Mouse (Mus musculus): ENCODE data around the gene Clec2g.
"Not testable (repeated sequence)": the region's sequence is repeated elsewhere in the genome, so short reads cannot be mapped to it uniquely, and the experiment has no call there.

Gene Clec2g

DNA sequence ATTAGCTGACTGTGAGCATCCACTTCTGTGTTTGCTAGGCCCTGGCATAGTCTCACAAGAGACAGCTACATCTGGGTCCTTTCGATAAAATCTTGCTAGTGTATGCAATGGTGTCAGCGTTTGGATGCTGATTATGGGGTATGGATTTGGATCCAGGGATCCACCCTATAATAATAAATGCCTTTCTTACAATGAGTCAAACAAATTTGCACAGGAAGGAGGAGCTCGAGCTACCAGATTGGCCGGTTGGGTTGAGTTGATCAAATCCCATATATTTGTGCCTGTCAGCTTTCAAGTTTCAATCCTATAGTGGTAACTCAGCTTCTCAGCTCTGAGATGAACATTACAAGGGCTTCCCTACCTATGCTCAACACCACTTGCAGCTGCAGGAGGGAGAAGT is at the start of gene Clec2g:
Gene Clec2g (plus strand): TSS at position 301 of the 400 bp plus-strand sequence.
- DNase-seq (ENCODE audit: low spot score in 2 of 2) = not testable (repeated sequence)

DNA sequence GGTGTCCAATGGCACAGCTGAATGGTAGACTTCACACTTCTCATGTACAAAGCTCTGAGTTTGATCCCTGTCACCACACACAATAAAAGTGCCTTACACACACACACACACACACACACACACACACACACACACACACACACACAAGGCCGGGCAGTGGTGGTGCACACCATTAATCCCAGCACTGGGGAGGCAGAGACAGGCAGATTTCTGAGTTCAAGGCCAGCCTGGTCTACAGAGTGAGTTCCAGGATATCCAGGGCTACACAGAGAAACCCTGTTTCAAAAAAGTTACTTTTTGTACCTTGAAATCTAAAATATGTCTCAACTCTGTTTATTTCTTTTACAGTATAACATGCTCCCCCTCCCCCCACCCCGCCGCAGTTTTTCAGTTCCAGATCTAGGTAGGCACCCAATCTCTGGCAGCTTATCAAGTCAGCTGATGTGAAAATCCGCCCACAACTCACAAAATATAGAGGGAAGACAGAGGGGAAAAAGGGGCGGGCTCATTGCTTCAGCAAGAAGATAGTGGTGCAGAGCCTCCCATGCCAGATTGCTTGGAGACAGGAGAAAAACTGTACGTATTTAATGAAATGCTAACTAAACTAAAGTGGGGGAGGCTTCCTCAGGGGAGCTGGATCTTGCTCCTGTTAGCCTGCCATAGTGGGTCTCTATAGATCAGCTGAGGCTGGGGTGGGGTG is 46.9 kb upstream of the Clec2g start, which contains the start of gene Clec2i:
Gene Clec2i (plus strand): TSS at position 498 of the 700 bp plus-strand sequence.
- DNase-seq (ENCODE audit: low spot score in 2 of 2) = peak in 1 of 2 experiments; percentile 17

DNA sequence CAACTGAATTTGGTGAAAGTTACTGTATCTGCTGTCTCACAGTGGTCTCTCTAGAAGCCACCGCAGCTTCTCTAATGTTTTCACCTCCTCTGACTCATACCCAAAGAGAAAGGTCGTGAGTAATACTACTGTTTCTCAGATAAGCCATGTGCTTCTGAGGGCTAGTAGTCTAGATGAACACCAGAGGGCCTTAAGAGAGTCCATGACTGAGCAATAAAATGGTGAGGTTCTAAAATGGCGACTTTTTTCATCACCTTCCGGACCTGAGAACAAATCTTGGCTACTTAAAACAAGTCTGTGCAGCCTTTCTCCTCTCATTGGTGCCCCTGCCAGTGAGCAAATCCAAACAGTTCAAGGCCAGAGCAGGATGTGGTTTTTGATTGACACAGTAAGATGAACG is 45.3 kb upstream of the Clec2g start:
- DNase-seq (ENCODE audit: low spot score in 2 of 2) = no peak

DNA sequence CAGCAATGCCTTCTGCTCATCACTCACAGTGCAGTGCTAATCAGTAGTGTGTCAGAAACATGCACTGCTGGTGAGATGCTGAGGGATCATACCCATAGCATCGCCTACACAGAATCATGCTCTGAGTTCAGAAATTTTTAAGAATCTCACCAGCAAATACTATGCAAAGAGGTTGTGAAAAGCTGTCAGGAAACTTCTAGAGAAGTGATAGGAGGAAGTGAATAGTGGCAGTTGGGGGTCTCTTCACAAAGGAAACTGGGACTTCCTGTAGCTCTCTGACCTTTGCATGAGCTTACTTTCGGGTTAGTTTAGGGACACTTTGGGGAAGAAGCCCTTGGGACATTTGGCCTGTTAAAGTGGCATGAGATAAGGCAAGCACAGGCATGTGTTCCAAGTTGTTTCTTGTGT is 43.2 kb upstream of the Clec2g start, which contains the start of gene BC035044:
Gene BC035044 (minus strand): TSS at position 179 of the 408 bp plus-strand sequence.
- peak in 1 of 2 experiments; percentile 22 for DNase-seq (ENCODE audit: low spot score in 2 of 2)

DNA sequence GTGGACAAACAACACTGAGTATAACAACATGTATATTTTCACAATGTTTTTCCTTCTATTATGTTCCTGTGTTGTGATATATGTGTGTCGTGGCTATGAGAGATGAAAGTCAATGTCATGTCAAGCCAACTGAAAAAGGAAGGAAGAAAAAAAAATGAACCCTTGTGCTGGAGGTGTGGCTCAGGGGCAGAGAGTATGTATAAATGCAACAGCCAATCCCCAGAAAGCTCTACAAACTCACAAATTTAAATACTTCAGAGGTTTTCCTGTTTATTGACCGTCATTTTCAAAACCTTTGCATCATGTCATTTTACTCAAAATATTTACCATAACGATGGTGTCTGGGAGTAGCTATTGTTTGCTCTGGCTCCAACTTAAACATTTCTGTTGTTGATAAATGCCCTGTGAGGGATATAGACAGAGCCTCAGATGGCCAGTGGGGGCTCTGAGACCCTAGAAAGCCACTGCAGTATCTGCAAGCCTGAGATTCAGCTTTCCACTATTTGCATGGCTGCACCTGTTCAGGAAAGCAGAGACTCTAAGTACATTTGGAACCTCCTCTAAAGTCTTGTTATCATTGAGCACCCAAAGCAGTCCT is 38.7 kb upstream of the Clec2g start:
- DNase-seq (ENCODE audit: low spot score in 2 of 2) = no peak

DNA sequence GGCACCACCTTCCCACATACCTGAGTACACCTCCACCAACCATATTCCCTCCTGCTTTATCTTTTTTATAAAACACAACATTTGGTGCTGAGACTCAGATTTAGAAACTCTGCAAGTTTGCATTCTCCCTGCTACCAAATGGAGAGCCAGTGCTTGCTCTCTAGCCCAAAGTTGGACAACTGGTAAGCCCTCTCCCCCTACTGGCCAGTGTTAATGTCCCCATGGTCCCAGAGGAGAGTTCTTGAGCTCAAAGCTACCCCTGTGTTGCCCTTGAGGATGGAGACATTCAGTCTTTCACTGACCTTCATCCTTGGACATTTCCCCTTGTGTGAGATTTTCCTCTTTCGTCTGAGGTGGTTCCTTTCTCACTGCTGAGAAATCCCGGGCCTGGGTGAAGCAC is 34.1 kb upstream of the Clec2g start:
- no peak for DNase-seq (ENCODE audit: low spot score in 2 of 2)

DNA sequence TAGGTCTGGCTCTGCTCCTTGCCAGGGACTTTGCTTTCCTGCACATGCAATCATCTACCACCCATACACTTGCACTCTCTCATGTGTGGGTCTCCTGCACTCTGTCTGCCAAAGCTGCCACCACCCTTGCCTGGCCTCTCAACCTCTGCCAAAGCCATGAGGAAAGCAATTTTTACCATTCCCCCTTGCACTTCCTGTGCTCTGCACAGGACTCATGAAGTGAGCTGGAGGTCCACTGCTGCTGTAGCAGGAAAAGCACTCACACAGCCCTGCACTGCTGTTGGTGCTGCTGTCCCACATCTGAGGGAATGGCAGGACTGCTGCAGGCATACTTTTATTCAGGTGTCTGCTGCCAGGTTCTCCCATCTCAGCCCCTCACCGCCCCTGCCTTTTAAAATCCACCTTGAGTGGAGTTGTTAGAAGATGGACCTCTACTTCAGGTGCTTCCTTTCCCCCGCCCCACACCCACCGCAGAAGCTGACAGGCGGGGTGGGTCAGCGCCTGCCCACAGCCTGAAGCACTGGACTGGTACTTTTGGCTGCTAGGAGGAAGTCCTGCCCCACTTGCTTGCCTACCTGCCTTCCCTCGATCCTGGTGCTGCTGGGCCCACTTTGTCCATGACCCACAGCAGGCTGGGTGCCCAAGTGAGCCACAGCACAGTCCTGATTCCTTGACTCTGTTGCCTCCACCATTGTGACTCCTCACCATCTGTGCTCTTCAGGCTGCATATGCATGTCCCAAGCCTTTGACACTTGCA is 33.2 kb upstream of the Clec2g start:
- DNase-seq (ENCODE audit: low spot score in 2 of 2) = not testable (repeated sequence)

DNA sequence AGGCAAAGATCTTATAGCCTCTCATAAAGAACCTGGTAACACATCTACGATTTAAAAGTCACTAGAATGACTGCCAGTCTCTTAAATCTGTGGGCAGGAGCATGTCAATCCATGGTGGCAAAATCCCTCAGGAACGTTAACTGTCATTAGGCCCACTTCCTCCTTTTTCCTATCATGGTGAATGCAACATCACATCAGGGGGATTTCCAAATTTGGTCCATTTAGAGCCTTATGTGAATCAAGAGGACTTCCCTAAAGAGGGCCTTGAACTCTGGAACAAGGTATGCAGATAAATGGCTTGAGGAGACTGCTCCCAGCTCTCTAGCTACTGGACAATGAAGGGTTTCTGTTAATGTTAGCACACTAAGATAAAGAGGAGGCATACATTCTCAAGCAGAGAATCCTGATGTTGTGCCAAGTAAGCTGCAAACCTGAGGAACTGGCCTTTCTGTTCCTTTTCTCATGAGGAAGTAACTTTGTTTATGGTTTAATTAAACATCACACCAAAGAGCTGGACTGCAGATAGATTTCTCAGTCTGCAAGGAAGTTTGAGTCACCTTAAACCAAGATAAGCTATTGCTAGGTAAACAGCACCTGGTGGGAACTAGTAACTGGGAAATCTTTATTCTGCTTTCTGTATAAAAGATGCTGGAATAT is 20.5 kb upstream of the Clec2g start:
- no peak for DNase-seq (ENCODE audit: low spot score in 2 of 2)

DNA sequence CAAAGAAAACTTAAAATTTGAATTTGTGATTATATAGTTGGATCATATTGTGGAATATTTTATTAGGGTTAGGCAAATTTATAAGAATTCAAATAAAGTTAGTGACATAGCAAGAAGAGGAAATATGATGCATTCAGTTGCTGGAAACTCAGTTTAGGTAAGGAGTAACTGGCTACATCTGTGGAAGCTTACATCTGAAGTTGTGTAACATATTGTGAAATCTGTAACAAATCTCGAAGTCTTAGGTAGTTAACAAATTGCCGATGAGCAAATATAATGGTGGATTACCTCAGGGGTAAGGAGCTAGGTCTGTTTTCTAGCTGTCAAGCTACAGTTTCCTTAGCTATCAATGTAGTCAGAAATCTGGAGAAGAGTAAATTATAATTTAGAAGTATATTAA is 16.9 kb upstream of the Clec2g start:
- DNase-seq (ENCODE audit: low spot score in 2 of 2) = no peak

DNA sequence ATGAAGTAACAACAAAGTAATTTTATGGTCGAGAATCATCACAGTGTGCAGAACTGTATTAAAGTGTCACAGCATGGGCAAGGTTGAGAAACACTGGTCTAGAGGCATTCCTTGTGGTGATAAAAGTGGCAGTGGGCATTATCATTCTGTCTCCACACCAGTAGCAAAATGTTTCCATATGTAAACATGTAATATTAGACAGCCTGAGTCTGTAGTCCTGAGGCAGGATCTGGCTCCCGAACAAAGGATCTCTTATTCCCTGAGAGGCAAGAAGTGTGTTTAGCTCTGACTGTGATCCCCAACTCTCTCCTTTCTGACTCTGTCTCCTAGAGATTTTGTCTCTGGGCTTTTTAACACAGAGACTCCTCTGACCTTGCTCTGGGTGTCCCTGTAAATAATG is 1.1 kb upstream of the Clec2g start:
- no peak for DNase-seq (ENCODE audit: low spot score in 2 of 2)

DNA sequence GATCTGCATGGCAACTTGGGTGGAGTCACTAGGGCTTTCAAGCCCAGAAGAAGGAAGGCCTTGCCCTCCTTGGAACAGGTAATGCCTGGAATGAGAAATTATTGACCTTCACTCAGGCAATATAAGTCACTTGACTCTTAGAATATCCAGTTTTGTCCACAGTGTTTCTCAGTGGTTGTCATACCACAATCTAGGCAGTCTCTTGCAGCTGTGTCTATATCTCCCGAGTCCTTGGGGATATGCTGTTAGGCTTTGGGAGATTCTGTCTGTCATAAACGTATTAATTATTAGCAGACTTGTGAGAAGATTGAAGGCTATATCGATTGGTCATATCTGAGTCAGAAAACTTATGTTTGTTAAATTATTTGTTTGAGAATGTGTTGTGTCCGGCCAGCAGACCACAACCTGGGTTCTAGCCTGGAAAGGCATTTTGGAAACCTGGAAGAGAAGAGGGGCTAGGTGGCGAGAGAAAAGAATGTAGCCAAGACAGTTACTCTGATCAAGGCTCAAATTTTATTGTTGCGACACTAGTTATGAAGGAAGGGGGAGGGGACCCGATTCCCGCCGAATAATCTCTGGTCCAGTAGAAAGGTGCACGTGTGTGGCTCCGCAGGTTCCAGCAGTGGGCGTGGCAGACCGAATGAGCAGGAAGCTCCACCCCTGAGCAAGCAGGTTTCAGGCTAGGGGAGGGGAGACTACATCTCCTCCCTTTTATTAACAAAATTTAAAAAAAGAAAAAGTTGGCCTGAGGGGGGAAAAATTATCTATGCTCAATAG is 1.9 kb downstream of the Clec2g start:
- not testable (repeated sequence) for DNase-seq (ENCODE audit: low spot score in 2 of 2)

DNA sequence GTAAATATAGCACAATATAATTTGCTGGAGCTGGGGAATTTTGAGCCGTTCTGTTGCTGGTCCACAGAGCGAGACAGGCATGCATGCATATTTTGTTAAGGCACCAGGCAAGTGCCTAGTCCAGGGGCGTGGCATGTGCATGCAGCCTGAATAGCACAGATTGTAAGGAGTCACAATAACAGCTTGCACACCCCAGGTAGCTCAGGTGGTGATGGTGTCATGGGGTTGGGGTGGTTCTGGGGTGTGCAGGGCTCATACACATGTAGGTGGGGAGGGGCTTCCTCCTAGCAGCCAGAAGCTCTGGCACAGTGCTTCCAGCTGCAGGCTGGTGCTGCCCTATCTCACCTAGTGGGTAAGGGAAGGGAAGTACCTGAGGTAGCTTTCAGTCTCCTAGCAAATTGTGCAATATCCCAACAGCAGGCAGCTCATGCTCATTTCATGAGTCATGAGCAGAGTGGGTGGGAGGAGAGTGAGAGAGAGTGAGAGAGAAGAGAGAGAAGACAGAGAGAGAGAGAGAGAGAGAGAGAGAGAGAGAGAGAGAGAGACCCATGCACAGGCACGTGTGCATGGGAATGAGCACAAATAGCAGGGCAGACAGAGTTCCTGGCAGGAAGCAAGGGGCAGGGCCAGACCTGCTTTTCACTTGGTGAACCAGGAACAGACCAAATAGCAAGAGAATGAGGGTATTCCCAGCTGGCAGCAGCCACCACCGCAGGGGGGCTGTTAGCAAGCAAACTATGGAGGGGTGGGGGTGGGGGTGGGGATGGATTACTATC is 7.7 kb downstream of the Clec2g start:
- DNase-seq (ENCODE audit: low spot score in 2 of 2) = no peak

DNA sequence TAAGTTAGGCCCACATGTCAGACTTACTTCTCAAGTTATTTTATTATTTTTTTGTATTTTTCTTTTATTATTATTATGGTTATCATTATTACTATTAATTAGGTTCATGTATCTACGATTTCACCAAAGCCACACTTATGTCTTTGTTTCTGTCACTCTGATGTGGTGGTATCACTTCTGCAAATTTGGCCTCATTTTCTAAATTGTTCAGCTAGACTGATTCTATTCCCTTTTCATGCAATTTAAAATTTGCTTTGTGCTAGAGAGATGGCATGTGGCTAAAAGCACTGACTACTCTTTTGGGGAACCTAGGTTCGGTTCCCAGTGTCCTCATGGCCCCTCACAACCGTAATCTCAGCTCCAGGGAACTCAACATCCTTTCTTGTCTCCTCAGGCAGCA is 11.4 kb downstream of the Clec2g start:
- no peak for DNase-seq (ENCODE audit: low spot score in 2 of 2)

DNA sequence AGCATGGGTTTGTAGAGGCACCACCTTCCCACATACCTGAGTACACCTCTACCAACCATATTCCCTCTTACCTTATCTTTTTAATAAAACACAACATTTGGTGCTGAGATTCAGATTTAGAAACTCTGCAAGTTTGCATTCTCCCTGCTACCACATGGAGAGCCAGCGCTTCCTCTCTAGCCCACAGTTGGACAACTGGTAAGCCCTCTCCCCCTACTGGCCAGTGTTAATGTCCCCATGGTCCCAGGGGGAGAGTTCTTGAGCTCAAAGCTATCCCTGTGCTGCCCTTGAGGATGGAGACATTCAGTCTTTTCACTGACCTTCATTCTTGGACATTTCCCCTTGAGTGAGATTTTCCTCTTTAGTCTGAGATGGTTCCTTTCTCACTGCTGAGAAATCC is 26.9 kb downstream of the Clec2g start:
- DNase-seq (ENCODE audit: low spot score in 2 of 2) = no peak

DNA sequence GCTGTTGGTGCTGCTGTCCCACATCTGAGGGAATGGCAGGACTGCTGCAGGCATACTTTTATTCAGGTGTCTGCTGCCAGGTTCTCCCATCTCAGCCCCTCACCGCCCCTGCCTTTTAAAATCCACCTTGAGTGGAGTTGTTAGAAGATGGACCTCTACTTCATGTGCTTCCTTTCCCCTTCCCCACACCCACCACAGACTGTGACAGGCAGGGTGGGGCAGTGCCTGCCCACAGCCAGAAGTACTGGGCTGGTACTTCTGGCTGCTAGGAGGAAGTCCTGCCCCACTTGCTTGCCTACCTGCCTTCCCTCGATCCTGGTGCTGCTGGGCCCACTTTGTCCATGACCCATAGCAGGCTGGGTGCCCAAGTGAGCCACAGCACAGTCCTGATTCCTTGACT is 27.9 kb downstream of the Clec2g start:
- DNase-seq (ENCODE audit: low spot score in 2 of 2) = not testable (repeated sequence)

DNA sequence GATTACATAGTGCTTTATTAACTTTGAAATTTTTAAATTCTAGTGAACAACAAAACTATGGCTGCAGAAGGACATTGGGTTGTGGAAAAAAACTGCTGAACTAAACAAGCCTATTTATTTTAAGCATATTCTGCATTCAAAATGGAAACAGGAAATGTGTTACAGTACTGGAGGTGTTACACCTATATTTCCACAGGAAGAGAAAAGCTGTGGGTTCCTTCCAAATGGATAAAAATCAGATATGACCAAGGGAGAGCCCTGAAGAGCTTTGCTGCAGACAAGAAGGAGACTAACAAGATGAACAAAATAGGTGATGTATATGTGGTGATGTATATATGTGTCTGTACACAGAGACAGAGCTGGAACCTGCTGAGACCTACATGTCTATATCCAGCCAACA is 30.3 kb downstream of the Clec2g start:
- DNase-seq (ENCODE audit: low spot score in 2 of 2) = no peak

DNA sequence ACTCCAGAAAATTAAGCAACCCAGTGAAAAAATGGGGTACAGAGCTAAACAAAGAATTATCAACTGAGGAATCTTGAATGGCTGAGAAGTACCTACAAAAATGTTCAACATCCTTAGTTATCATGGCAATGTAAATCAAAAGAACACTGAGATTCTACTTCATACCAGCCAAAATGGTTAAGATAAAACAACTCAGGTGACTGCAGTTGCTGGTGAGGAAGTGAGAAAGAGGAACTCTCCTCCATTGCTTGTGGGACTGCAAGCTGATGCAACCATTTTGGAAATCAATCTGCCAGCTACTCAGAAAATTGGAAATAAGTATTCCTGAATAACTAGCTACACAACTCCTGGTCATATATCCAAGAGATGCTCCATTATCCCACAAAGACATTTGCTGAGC is 34.3 kb downstream of the Clec2g start:
- DNase-seq (ENCODE audit: low spot score in 2 of 2) = no peak

DNA sequence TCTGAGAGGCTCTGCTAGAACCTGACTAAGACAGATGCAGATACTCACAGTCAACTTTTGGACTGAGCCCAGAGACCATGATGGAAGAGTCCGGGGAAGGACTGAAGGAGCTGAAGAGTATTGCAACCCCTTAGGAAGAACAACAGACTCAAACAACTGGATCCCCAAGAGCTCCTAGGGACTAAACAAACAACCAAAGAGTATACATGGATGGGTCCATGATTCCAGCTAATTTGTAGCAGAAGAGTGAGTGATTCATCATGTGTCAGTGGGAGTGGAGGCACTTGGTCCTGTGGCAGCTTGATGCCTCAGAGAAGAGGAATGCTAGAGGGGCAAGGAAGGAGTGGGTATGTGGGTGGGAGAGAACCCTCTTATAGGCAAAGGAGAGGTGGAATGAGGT is 35.6 kb downstream of the Clec2g start:
- DNase-seq (ENCODE audit: low spot score in 2 of 2) = no peak

DNA sequence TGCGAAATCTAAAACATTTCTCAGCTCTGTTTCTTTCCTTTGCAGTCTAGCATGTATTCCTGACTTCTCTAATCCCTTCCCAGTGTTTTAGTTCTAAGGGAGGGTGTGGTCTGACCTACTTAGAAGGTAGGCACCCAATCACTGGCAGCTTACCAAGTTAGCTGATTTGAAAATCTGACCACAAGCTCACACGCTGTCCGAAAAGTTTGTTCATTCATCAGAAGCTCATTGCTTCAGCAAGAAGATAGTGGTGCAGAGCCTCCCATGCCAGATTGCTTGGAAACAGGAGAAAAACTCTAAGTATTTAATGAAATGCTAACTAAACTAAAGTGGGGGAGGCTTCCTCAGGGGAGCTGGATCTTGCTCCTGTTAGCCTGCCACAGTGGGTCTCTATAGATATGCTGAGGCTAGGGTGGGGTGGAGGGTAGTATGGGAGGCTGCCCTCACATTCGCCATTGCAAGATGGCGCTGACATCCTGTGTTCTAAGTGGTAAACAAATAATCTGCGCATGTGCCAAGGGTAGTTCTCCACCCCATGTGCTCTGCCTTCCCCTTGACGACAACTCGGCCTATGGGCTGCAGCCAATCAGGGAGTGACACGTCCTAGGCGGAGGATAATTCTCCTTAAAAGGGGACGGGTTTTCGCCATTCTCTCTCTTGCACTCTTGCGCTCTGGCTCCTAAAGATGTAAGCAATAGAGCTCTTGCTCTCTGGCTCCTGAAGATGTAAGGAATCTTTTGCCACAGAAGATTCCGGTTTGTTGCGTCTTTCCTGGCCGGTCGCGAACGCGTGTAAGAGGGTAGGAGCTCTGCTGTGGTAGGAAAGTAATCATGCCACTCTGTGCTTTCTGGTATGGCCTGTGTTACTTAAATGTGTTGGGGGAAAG is 36.6 kb downstream of the Clec2g start:
- not testable (repeated sequence) for DNase-seq (ENCODE audit: low spot score in 2 of 2)

All from heart, adult 9 months (tissue).